Mouse (Mus musculus) kidney, adult 9 months (tissue): ENCODE results near the gene Ankfn1.

ENCODE experiments used
- DNase-seq: peaks from one replicate; pipeline ENCODE4 v3.0.0; 2022

Ankfn1 gene

DNA sequence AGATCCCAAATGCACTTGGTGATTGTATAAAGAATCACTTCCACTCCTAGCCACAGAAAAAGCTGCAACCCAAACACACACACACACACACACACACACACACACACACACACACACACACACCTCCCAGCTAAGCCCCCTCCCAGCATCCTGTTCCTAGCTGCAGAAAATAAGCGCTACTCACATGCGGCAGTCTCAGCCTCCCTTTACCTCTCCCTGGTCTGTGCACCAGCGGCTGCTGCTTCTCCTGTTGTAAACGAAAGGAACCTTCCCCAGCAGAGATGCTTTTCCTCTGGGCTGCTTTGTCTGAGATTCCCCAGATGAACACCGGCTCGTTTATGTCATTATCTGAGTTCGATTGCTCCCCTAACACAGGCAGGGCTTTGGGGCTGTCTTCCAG, at the start of gene Ankfn1:
Gene Ankfn1 (minus strand): TSS at position 223 of the 400 bp plus-strand sequence.
- no peak for DNase-seq

DNA sequence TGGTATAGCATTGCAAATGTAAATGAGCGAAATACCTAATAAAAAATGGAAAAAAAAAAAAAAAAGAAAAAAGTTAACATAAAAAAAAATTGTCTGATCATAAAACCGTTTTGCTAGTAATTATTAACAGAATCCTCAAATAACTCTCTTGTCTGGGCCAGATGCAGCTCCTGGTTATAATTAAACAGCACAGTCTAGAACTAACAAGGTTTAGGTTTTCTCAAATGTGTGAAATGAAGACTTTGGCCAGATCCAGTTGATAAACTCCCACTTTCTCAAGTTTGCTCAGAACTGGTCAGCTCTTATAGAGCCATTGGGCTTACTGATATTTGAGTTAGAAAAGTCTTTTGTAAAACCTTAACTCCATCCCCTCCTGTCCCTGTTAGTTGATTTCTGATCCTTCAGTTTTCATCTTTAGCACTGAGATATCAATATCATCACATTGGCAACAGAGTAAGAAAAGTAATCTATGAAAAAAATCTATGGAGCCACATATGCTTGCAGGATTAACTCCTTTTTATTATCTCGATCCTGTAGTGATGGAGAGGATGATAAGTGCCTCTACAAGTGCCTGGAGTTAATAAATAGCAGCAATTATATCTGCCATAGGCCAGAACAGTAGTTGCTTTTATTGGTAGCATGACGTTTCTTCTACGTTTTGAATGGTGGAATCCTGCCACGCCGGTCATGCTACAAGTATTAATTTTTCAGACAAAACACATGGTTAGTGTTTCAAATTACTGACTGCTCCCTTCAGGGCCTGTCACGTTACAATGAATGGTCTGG, 46.4 kb upstream of the Ankfn1 start:
- DNase-seq = peak; percentile 31

DNA sequence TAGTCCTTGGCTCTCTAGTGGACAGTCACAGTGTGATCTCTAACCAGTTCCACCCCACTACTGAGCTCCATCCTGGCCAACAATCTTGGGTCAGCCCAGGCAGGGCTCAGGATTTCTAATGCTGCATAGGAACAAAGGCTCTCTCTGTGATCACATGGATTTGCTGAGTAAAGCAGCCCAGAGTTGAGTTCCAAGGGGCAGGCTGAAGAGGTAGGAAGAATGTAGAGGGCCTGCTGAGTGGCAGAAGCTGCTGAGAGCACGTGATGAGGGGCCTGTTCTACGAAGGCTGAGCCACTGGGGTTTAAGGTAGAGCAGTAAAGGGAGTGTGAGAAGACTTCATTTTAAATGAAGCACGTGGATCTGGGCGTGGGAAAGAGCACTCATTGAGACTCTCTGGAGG, 41.1 kb upstream of the Ankfn1 start:
- DNase-seq = no peak

DNA sequence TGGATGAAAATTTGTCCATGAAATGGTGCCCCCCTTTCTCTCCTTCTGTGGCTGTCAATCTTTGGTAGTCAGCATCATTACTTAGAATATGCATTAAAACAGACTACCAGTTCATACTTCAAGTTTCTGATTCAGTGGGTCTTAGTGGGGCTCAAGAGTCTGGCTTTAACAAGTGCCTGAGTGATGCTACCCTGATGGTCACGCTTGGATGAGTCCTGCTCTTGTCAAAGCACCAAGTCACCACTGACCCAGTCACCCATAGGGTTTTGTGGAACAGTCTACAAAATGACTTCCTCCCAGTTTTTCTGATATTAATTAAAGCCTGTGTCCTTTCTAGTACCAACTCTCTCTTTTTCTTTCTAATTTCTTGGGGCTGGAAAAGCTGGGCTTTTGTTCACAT, 34.0 kb upstream of the Ankfn1 start:
- no peak for DNase-seq

DNA sequence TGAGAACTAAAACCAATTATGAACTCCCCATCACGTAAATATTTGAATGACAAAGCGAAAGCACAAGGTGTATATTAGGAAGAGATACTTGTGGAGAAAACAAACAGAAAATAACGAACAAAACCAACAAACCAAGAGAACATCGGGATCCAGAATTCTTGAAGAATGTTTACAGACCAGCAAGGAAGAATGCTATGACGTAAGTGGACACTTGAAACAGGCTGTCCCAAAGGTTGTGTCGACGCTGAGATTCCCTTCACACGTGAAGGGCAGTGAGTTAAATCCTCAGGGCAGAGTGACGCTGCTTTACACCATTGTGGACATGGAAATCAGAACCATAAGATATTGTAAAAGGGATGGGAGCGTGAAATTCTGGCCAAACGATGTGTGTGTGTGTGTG, 30.5 kb upstream of the Ankfn1 start:
- no peak for DNase-seq

DNA sequence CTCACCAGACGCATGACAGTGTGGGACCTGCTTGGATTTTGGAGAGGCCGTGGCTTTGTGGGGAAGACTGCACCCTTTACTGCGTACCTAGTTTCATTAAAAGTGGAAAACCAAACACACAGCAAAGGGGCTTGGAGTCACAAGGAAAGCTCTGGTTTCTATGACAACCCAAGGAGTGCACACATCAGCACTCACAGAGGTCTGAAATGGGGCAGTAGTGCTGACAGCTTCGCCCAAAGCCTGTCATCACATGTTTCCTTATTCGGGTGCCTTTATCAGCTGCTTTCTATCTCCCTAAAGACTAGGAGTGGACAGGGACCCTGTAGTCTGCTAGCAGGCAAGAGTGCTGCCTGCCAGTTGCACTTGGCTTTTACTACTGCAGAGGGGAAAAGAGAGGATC, 27.4 kb upstream of the Ankfn1 start:
- no peak for DNase-seq

DNA sequence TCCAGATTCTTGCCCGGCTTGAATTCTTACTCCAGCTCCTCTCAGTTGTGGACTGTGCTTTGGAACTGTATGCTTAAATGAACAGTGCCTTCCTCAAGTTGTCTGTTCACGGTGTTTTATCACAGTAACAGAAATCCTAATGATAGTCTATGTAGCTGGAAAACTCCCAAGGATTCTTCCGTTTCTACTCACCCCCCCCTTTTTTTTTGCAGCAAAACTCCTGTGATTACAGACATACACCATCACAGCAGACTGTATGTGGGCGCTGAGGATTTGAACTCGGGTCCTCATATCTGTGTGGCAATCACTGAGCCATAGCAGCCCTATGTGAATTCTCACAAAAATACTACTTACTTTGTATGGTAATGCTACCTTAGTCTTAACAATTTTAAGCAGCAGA, 26.5 kb upstream of the Ankfn1 start:
- DNase-seq = no peak

DNA sequence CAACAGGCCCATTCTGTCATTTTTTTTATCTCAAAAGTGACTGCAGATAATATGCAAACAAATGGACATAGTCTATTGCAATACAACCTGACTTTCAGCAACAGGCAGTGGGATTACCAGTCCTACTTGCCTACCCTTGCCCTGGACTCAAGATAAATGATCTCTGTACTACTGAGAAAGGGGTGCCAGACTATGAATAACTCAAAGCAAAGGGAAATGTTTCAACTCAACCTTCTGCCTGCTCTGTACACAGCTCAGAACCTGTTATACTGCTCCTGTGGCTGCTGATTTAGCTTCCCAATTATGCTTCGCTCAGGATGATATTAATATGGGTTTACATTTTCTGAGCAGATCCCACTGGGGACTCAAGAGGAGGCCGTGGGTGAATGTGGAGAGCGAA, 15.3 kb upstream of the Ankfn1 start:
- DNase-seq = no peak

DNA sequence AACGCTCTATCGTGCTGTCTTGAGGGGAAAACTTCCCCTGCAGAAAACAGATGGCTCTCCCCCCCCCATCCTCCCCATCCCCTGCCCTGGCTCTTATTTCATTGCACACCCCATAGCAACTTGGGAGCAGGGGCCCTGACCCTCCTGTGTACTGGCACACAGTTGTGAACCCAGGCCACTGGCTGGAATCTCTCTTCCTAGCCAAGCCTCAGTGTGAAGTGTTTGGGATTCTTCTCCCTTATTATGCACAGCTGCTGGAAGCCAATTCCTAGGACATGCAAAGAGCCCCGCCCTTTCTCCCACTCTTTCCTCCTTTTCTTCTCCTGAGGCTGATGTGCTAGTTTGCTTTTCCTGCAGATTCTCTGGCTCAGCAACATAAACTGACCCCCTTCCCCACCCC, 1.4 kb downstream of the Ankfn1 start:
- no peak for DNase-seq

DNA sequence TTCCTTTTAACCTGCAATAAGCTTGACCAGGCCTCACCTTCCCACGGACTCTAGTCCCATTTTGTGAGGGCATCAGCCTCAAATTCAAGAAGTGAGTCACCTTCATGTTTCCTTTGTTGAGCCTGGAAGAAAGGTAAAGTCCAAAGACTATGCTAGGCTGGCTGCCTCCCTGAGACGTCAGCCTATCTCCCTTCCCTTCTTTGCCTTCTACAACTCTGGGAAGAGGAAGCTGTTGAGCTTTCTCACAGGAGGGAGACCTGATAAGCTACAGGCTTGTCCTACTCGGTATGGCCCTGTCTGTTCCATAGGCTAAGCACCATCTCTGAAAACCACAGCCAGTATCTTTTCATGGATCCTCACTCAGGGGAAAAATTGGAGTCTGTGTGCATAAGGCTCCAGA, 2.5 kb downstream of the Ankfn1 start:
- DNase-seq = no peak

DNA sequence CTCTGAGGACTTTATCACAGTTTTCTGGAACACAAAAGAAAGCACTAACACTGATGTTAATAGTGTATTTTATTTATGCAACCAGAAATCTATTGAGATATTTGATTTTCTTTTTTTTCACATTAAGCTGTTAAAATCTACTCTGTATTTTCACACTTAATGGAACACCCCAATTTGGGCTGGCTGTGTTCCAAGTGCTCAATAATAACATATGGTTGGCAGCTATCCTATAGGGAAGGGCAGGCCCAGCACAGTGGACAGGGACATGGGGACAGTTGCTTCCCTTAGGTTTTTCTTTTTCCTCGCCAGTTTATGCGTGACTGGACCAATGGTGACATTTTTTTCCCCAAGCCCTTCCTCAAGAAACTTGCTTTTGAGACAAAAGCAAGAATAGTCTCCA, 4.5 kb downstream of the Ankfn1 start:
- no peak for DNase-seq

DNA sequence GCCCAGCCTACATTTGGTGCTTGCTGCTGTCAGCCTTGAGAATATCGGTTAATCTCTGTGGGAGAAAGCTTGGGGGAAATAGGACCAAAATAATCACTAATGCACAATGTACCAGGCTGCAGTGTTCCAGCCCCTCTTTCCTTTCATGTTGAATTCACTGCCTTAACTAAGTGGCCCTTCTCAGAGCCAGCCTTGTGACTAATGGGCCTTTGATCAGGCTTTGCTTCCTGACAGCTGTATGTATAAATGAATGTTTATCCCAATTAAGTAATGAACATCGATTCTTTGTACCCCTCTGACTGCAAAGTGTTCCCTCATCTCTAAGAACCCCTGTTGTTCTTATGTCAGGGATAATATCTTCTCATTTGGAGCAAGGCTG, 11.7 kb downstream of the Ankfn1 start:
- no peak for DNase-seq

DNA sequence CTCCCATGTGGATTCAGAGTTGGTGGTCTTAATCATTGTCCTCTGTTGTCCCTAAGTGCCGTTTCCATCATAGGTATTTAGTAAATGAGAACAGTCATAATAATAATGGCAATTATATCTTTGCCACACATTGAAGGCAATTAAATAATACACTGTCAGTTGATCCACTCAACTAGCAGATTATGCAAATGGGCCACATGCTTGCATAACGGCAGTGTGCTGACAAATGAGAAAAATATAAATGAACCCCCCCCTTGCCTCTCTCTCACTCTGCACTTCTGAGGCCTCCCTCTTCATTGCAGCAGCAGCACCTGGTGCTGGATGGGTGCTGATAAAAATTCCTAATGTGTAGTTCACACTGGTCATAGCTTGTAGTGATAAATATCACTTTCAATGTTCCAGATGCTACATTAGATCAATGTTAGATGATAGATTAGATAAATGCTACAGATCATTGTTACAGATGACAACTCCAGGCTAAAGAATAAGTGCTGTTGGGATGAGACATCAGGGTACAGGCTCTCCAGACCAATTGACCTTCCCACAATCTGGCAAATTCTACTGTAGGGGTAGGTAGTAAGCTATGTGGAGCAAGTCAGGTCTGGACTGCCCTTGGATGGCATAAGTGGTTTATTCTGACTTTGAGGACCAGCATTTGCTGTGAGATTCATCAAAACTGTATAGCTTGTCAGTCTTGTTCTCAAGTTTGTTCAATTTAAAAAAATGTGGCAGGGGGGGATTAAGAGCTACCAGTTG, 12.3 kb downstream of the Ankfn1 start:
- DNase-seq = no peak

DNA sequence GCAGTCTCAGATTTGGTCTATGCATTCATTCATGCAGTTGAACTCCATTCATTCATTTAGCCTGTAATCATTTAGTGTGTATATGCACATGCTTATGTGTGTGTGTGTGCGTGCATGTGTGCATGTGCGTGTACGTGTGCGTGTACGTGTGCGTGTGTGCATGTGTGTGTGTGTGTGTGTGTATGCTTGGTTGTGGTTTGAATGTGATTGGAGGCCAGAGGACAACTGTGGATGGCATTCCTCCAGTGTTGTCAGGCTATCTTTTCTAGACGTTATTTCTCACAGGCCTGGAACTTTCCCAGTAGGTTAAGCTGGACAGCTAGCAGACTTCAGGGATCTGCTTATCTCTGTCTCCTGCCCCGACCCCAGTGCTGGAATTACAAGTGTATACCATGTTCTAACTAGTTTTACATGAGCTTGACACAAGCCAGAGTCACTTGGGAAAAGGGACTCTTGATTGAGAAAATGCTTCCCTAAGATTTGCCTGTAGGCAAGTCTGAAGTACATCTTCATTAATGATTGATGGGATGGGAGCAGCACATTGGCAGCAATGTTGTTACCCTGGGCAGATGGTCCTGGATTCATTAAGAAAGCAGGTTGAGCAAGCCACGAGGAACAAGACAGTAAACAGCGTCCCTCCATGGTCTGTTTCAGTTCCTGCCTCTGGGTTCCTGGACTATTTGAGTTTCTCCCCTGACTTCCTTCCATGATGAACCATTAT, 43.3 kb downstream of the Ankfn1 start:
- DNase-seq = peak; percentile 84

DNA sequence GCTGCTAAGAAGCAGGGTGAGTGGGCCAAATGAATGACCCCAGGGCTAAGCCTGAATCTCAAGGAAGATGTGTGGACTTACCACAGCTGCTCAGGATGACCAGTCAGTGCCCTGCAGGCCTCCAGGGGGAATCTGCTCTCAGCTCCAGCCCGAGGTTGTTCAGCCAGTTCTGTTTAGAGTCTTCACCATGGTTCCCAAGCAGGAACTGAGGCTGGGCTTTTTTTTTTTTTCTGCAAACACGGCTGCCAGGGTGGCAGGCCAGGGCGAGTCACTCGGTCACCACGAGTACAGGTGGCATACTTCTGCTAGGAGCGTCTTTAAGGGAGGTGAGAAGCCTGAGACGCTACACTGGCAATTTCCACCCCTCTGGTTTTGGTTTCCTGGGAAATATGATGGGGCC, 43.9 kb downstream of the Ankfn1 start:
- DNase-seq = no peak

DNA sequence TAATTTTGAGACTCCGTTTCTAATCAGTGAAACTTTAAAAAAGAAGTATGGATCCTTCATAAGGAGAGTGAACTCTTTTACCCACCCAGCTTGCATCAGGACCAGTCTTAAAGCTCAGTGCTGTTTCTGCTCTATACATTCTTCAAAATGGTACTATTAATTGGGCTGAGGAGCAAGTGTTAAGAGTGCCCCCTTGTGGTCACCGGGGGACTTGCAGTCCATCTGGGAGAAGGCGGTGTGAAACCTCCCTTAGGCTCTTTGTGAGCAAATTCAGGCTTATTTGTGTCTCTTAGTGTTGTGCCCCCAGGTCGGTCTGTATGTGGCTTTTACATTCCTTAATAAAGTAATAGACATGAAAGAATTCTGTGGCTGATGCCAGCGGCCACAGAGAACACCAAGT, 56.6 kb downstream of the Ankfn1 start:
- peak; percentile 68 for DNase-seq

DNA sequence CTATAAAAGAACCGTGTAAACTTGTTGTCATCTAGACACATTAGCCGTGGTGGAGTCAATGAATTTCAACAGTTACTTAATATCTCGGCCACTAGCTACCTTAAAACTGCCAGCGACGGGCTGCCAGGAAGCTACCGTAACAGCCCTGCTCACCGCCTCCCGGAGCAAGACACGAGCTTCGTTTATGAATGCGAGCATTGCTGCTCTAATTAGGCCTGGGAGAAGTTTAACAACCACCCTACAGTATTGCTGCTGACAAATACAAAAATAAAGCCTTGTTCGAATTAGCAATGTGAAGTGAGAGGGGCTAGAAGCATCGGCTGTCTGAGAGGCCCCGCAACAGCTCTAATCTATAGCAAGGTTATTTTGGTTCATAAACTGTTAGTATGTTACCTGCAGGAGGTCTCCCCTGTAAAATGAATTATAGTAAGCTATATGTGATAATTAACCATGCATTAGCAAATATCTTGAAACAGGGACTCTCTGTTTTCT, 58.9 kb downstream of the Ankfn1 start:
- DNase-seq = no peak

DNA sequence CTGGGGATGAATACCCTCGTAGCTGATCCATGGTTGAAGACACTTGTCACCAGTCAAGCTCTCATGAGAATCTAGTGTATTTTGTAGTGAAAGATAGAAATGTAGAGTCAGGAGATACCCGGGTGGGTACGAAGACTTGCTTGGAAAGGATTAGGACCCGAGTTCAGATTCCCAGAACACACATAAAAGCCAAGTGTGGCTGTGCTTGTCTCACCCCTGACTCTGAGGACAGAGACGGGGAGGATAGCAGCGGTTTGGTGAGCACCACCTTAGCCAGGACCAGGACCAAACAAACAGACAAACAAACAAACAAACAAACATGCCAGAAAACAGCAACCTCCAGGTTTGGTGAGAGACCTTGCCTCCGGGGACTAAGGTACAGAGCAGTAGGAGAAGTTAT, 61.1 kb downstream of the Ankfn1 start:
- no peak for DNase-seq

DNA sequence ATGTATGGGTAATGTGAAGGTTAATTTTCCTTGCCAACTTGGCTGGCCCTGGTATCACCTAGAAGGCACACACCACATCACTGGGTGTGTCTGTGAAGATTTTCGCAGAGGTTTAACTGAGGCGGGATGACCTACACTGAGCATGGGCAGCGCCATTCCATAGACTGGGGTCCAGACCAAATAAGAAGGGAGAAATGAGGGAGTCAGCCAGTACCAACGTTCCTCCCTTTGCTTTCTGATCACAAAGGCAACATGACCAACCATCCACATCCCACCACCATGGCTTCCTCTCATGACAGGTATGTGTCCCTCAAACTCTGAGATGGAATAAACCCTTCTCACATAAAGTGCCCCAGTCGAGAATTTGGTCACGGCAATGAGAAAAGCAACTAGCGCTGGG, 68.9 kb downstream of the Ankfn1 start:
- no peak for DNase-seq

DNA sequence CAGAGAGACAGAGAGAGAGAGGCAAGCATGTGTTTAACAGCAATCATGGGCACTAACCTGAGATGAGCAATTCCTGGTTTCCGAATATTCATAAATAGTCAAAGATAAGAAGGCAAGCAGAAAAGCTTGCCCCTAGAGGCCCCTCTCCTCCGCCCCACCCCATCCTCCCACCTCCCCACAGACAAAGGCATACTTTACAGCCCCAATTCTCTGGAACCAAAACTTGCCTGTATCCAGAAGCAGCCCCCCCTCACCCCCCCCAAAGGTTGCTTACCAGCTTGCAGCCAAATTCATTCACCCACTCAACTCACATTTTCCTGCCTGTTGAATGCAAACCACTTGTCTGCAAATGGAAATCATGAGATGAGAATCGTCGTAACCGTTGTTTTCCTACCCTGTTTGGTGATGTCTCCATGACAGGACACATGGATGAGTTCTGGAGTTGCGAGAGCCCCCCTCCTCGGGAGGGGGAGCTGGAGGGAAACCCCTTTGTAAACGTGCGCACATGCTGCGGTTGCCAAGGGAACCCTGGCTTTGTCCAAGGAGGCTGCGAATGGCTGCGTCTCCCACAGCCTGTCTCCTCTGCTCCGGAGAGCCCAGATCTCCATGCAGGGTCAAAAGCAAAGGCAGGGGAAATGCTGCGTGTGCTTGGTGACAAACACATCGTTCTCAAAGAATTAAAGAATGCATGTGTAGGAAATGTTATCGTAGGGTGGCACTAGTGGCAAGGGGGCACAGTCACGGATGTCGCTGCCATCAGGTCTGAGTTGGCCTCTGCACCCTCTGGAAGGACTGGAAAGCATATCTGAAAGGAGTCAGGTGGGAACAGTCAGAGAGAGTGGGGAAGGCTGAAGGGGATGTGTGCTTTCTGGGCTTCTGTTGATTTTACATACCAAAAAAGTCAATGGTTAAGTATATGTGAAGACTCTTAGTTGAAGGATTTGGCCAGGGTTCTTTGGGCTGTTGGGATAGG, 80.7 kb downstream of the Ankfn1 start:
- no peak for DNase-seq

DNA sequence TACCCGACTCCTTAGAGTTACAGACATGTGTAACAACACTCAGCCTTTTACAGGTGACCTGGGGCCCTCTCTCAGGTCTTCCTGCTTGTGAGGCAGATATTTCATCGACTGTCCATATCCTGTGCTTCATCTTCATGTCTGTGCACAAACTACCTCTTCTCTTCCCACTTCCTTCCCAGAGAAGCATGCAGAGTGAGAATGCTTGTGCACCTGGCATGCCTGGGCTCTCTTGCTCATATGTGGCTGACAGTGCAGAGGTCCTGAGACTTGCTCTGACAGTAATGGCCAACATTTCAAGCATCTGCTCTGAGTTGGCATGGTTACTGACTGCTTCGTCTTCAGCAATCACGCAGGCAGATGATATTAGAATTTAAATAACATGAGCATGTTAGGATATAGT, 83.8 kb downstream of the Ankfn1 start:
- no peak for DNase-seq

DNA sequence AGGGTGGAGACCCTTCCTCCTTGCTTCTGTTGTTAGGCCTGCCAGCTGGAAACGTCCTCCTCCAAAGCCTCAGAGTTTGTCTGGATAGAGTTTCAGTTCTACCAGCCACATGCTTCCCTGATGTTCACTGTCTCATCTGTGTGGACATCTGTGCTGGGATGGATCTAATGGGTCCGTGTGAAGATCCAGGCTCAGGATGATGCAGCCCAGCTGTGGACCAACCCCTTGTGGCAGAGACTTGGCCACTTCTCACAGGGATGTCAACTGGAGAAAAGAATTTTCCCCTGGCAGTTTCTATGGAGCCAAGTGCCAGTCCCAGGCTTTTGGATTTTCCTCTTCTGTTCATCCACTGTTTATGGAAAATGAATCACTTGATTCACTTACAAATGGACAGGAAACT, 100.5 kb downstream of the Ankfn1 start:
- no peak for DNase-seq
